Mouse (Mus musculus): Measurements from ENCODE around the gene Cdk2ap2. TPM values are rescaled to one million over a fixed set of nuclear protein-coding genes. Genes with fewer than 3 reads are reported as not detected.
A peak's percentile ranks its signal among the peaks of the same experiment; 100 is the strongest.

The Cdk2ap2 gene
- polyA plus RNA-seq, 1 experiment from 2014 or later: 80.2 TPM

- DNase-seq (ENCODE audit: low spot score): no peak
- Histone ChIP-seq H3K4me1 (peaks cover 54% of the 10 kb centered on the region), H3K27me3 (replicated peaks; ENCODE audit: low read depth, poor library complexity, severe bottlenecking) (peaks cover 55% of the 10 kb centered on the region), H3K36me3 (replicated peaks) (no peaks in the 10 kb centered on the region), H3K4me3 (peak overlapping the region; percentile 70), H3K9me3 (no peaks in the 10 kb centered on the region), H3K27ac (replicated peaks) (no peak overlapping the region)
- WGBS: 54% methylated on average over 6 of the region's 6 CpGs
Observed at GRCm38 (mm10) chr19:4101466-4101865, 4.5 kb downstream of the Cdk2ap2 start.

- H3K9me3 ChIP-seq: no peaks in the 10 kb centered on the region
- peaks cover 55% of the 10 kb centered on the region for H3K27me3 ChIP-seq (replicated peaks; ENCODE audit: low read depth, poor library complexity, severe bottlenecking)
- DNase-seq (ENCODE audit: low spot score): no peak
- H3K36me3 ChIP-seq (replicated peaks): no peaks in the 10 kb centered on the region; the same call in 1 of the 2 replicates
- H3K27ac ChIP-seq (replicated peaks): no peak overlapping the region
- H3K4me3 ChIP-seq: no peak overlapping the region
- 64% methylated on average over 2 of the region's 2 CpGs for WGBS
- peaks cover 49% of the 10 kb centered on the region for H3K4me1 ChIP-seq
Observed at GRCm38 (mm10) chr19:4102049-4102448, 5.1 kb downstream of the Cdk2ap2 start.

GRCm38 (mm10) chr19:4102626-4103025 is 5.6 kb downstream of the Cdk2ap2 start:
- WGBS: 95% methylated on average over 12 of the region's 12 CpGs
- DNase-seq (ENCODE audit: low spot score): no peak
- Histone ChIP-seq H3K36me3 (replicated peaks) (no peaks in the 10 kb centered on the region; the same call in 1 of the 2 replicates), H3K27me3 (replicated peaks; ENCODE audit: low read depth, poor library complexity, severe bottlenecking) (peaks cover 55% of the 10 kb centered on the region), H3K27ac (replicated peaks) (no peak overlapping the region), H3K4me1 (peaks cover 45% of the 10 kb centered on the region), H3K4me3 (no peak overlapping the region), H3K9me3 (no peaks in the 10 kb centered on the region)

GRCm38 (mm10) chr19:4103294-4103693 is 6.3 kb downstream of the Cdk2ap2 start:
- H3K4me3 ChIP-seq: no peak overlapping the region
- no peaks in the 10 kb centered on the region for H3K9me3 ChIP-seq
- no peak overlapping the region for H3K27ac ChIP-seq (replicated peaks)
- H3K36me3 ChIP-seq (replicated peaks): no peaks in the 10 kb centered on the region; the same call in 1 of the 2 replicates
- WGBS: 96% methylated on average over 18 of the region's 18 CpGs
- H3K27me3 ChIP-seq (replicated peaks; ENCODE audit: low read depth, poor library complexity, severe bottlenecking): peaks cover 54% of the 10 kb centered on the region
- peaks cover 38% of the 10 kb centered on the region for H3K4me1 ChIP-seq
- no peak for DNase-seq (ENCODE audit: low spot score)

- DNase-seq (ENCODE audit: low spot score): no peak
- no peak overlapping the region for H3K27ac ChIP-seq (replicated peaks)
- no peaks in the 10 kb centered on the region; the same call in 1 of the 2 replicates for H3K36me3 ChIP-seq (replicated peaks)
- 81% methylated on average over 3 of the region's 3 CpGs for WGBS
- H3K4me3 ChIP-seq: no peak overlapping the region
- H3K27me3 ChIP-seq (replicated peaks; ENCODE audit: low read depth, poor library complexity, severe bottlenecking): peaks cover 49% of the 10 kb centered on the region
- no peaks in the 10 kb centered on the region for H3K9me3 ChIP-seq
- H3K4me1 ChIP-seq: peaks cover 33% of the 10 kb centered on the region
Observed at GRCm38 (mm10) chr19:4103792-4104191, 6.8 kb downstream of the Cdk2ap2 start.

- no peak overlapping the region for H3K4me3 ChIP-seq
- no peaks in the 10 kb centered on the region for H3K9me3 ChIP-seq
- H3K27me3 ChIP-seq (replicated peaks; ENCODE audit: low read depth, poor library complexity, severe bottlenecking): peaks cover 39% of the 10 kb centered on the region
- WGBS: 91% methylated on average over 16 of the region's 16 CpGs
- no peak for DNase-seq (ENCODE audit: low spot score)
- peaks cover 24% of the 10 kb centered on the region for H3K4me1 ChIP-seq
- H3K36me3 ChIP-seq (replicated peaks): no peaks in the 10 kb centered on the region; the same call in 1 of the 2 replicates
- H3K27ac ChIP-seq (replicated peaks): no peak overlapping the region
Observed at GRCm38 (mm10) chr19:4104675-4105194, 7.8 kb downstream of the Cdk2ap2 start.

- 91% methylated on average over 14 of the region's 14 CpGs for WGBS
- Histone ChIP-seq H3K27me3 (replicated peaks; ENCODE audit: low read depth, poor library complexity, severe bottlenecking) (peaks cover 20% of the 10 kb centered on the region), H3K9me3 (no peaks in the 10 kb centered on the region), H3K4me1 (peaks cover 4% of the 10 kb centered on the region), H3K4me3 (no peak overlapping the region), H3K36me3 (replicated peaks) (peaks cover 8% of the 10 kb centered on the region), H3K27ac (replicated peaks) (no peak overlapping the region)
- DNase-seq (ENCODE audit: low spot score): no peak
Observed at GRCm38 (mm10) chr19:4106654-4107053, 9.7 kb downstream of the Cdk2ap2 start.

- Histone ChIP-seq H3K27ac (replicated peaks) (no peak overlapping the region), H3K9me3 (no peaks in the 10 kb centered on the region), H3K4me1 (peaks cover 8% of the 10 kb centered on the region), H3K4me3 (no peak overlapping the region), H3K27me3 (replicated peaks; ENCODE audit: low read depth, poor library complexity, severe bottlenecking) (peaks cover 1% of the 10 kb centered on the region; the same call in 1 of the 2 replicates), H3K36me3 (replicated peaks) (peaks cover 27% of the 10 kb centered on the region)
- DNase-seq (ENCODE audit: low spot score): no peak
- WGBS: 91% methylated on average over 9 of the region's 9 CpGs
Observed at GRCm38 (mm10) chr19:4108535-4108934, 11.6 kb downstream of the Cdk2ap2 start.

- Histone ChIP-seq H3K4me1 (peaks cover 20% of the 10 kb centered on the region), H3K27ac (replicated peaks) (no peak overlapping the region), H3K27me3 (replicated peaks; ENCODE audit: low read depth, poor library complexity, severe bottlenecking) (no peaks in the 10 kb centered on the region), H3K4me3 (no peak overlapping the region), H3K9me3 (no peaks in the 10 kb centered on the region), H3K36me3 (replicated peaks) (peaks cover 65% of the 10 kb centered on the region)
- DNase-seq (ENCODE audit: low spot score): no peak
- WGBS: 96% methylated on average over 26 of the region's 26 CpGs
Observed at GRCm38 (mm10) chr19:4112063-4112960, 15.3 kb downstream of the Cdk2ap2 start.

GRCm38 (mm10) chr19:4113186-4113805 is 16.3 kb downstream of the Cdk2ap2 start:
- WGBS: 79% methylated on average over 13 of the region's 13 CpGs
- H3K9me3 ChIP-seq: no peaks in the 10 kb centered on the region
- H3K27me3 ChIP-seq (replicated peaks; ENCODE audit: low read depth, poor library complexity, severe bottlenecking): no peaks in the 10 kb centered on the region
- H3K4me3 ChIP-seq: peak overlapping the region; percentile 28; the same call in 1 of the 2 replicates
- peaks cover 20% of the 10 kb centered on the region for H3K4me1 ChIP-seq
- no peak for DNase-seq (ENCODE audit: low spot score)
- peaks cover 74% of the 10 kb centered on the region for H3K36me3 ChIP-seq (replicated peaks)
- H3K27ac ChIP-seq (replicated peaks): no peak overlapping the region; the same call in 1 of the 2 replicates

GRCm38 (mm10) chr19:4113806-4114230 is 16.8 kb downstream of the Cdk2ap2 start:
- Histone ChIP-seq H3K36me3 (replicated peaks) (peaks cover 76% of the 10 kb centered on the region), H3K4me1 (peaks cover 20% of the 10 kb centered on the region), H3K27me3 (replicated peaks; ENCODE audit: low read depth, poor library complexity, severe bottlenecking) (no peaks in the 10 kb centered on the region), H3K9me3 (no peaks in the 10 kb centered on the region), H3K4me3 (peak overlapping the region; percentile 28; the same call in 1 of the 2 replicates), H3K27ac (replicated peaks) (no peak overlapping the region; the same call in 1 of the 2 replicates)
- 58% methylated on average over 5 of the region's 5 CpGs for WGBS
- DNase-seq (ENCODE audit: low spot score): no peak

- H3K27me3 ChIP-seq (replicated peaks; ENCODE audit: low read depth, poor library complexity, severe bottlenecking): no peaks in the 10 kb centered on the region
- H3K4me1 ChIP-seq: peaks cover 20% of the 10 kb centered on the region
- no peak for DNase-seq (ENCODE audit: low spot score)
- no peaks in the 10 kb centered on the region for H3K9me3 ChIP-seq
- peaks cover 79% of the 10 kb centered on the region for H3K36me3 ChIP-seq (replicated peaks)
- WGBS: 92% methylated on average over 10 of the region's 10 CpGs
- no peak overlapping the region for H3K27ac ChIP-seq (replicated peaks)
- no peak overlapping the region for H3K4me3 ChIP-seq
Observed at GRCm38 (mm10) chr19:4114551-4114950, 17.6 kb downstream of the Cdk2ap2 start.

Data from embryonic facial prominence, embryonic 10.5 days (tissue).